Mouse (Mus musculus) T-helper 1 cell (primary cell): ENCODE data around the gene Rnf126.
"Not testable (repeated sequence)": the region's sequence is repeated elsewhere in the genome, so short reads cannot be mapped to it uniquely, and the experiment has no call there.

Experiments used
- in situ Hi-C: fragments of 300-600 bp; cut with MboI, MseI; formaldehyde crosslinking; loops from one replicate; pipeline ENCODE4 v1.15.1; 2025; ENCODE audit warnings: high pct_unique_total_duplicates

Gene Rnf126

DNA sequence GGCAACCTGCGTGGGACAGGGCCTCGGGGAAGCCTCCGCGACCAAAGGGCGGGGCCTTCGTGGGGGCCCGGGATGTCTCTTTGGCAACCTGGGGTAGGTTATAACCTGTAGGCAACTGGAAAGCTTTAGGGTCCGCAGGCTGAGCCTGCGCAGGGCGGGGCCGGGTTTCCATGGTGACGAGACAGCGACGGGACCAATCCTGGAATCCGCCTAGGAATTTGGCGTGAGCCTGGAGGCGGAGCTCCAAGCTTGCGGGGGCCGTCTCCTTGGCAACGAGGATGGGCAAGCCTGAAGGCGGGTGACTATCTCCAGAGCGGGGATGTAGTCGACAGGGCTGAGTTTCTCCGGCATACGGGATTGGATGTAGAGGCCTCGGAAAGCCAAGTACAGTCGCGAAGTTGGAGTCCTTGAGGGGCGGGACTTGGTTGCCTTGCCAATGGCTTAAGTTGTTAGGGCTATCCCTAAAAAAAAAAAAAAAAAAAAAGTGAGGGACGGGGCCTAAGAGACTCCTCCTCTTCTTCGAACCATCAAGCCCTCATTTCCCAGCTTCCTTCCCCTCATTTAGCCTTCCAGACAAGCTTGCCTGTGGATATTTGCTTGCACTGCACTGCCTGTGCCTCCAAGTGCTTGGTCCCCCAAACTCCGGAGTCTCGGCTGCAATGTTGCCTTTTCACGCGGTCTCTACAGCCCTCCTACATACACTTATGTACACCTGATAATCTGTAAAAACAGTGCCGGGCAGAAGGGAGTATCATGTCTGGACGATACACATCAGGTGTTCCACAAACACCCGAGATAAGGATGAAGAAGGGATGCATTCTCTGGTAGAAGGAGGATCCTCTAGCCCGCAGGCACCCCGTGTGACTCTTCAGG lies 856 bp upstream of the Rnf126 start:
- in situ Hi-C loops, result no loop called here

DNA sequence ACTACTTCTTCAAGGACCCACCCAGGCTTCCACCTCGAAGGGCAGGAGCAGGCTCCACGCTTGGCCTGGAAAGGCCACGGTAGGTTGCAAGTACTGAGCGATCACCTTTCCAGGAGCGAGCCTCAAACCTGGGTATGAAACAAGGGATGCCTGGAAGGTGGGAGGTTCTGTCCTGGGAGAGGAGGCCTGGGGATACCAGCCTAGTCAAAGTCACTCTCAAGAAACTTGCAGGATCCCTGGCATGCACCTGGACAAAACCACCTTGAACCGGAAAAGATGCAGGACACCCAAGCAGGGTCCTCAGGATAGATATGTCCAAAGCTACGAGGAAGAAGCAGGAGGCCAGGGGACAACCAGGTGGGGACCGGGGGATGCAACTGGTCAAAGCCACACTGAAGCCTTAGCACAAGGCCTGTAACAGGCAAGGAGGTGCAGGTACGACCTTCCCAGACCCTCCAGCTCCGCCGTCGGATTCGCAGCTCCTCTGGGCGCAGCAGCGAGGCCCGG lies 698 bp downstream of the Rnf126 start:
- in situ Hi-C loops, result no loop called here

DNA sequence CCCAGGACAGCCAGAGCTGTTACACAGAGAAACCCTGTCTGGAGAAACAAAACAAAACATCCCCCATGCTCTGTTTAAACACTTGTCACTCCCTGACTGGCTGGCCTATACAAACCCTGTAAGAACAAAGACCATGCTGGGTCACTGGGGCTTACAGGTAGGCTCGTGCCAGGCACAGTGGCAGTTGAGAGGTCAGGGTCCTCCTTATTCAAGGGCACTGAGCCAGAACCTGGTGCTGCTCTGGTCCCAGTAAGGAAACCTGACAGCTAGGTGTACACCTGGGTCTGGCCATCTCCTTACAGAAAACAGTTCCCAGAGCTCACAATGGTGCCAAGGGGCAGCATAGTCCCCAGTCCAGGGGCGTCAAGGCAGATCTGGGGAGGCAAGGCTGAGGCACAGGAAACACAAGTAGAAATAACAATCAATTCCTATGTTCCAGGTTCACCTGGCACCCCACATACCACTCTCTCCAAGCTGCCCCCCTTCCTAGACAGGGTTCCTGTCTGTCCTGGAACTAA lies 1.5 kb downstream of the Rnf126 start:
- in situ Hi-C loops, result no loop called here

DNA sequence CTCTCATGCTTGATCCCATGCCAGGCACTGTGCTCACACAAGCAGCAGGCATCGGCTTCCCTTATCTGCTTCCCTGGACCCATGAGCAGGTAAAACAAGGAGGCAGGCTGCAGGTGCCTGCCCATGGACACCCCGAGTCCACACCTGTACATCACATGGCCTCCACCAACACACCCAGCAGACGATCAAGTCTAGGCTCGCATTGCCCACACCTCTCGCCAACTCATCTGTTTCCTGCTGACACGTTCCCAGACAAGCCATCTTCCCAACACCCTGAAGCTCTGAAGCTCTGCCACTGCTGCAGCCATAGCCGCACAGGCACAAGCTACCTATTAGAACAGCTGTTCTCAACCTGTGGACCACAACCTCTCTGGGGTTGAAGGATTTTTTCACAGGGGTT lies 2.5 kb downstream of the Rnf126 start:
- in situ Hi-C loops, result no loop called here

DNA sequence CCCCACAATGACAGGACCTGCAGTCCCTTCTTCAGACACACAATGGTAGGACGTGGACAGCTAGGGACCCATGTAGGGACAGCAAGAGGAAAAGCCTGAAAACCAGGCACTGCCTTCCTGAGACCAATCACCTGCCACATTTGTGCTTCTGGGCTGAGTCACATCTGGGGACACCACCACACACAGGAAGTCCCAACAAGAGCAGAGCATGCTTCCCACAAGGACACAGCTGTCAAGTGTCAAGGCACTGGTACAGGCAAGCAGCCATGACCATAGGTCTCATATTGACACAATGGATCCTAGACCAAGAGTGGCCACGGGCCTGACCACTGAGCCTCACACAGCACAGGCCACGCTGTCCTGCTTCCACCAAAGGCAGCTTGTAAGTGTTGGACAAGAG lies 3.9 kb downstream of the Rnf126 start:
- in situ Hi-C loops, result no loop called here

DNA sequence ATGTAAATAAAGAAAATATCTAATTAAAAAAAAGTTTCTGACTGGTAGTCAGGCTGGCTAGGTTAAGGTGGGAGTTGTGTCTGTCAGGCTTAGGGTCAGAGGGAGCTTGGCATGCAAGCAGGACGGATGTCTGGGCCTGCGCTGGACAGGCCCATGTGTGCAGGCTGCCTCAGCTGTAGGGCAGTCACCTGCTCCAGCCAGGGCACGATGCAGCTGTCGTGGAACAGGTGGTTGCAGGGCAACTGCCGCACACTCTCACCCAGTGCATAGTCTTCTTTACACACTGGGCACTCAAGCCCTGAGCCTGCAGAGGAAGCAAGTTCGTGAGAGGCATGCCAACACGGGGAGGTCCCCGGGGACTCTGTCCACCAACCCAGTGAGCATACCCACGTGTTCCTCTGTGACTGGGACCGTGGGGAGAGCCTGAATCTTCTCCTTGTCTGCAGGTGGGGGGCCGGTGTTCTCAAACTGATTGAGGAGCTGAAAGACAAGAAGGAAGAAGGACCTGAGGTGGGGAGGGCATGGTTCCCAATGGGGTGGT lies 6.1 kb downstream of the Rnf126 start:
- in situ Hi-C loops, result no loop called here

DNA sequence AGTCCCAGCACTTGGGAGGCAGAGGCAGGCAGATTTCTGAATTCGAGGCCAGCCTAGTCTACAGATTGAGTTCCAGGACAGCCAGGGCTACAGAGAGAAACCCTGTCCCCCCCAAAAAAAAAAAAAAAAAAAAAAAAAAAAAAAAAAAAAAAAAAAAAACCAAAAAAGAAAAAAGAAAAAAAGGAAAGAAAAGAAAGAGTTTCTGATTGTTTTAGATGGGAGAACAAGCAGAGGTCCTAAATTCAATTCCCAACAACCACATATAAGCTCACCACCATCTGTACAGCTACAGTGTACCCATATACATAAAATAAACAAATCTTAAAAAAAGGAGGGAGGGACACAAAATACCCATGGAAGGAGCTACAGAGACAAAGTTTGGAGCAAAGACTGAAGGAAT lies 7.1 kb downstream of the Rnf126 start:
- in situ Hi-C loops, result not testable (repeated sequence)

DNA sequence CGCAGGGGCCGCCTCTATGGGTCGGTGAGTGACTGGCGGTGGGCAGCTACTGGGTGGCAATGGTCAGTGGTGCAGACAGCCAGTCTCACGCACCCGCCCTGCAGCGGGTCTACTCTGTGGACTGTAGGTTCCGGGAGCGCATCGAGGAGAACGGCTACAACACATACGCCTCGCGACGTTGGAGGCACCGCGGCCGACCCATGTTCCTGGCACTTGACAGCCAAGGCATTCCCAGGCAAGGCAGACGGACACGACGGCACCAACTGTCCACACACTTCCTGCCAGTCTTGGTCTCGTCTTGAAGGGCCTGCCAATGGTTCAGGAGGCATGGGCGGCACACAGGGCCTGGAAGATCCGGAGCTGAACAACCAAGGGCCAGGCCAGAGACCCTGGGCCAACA lies 10.1 kb downstream of the Rnf126 start:
- in situ Hi-C loops, result no loop called here

DNA sequence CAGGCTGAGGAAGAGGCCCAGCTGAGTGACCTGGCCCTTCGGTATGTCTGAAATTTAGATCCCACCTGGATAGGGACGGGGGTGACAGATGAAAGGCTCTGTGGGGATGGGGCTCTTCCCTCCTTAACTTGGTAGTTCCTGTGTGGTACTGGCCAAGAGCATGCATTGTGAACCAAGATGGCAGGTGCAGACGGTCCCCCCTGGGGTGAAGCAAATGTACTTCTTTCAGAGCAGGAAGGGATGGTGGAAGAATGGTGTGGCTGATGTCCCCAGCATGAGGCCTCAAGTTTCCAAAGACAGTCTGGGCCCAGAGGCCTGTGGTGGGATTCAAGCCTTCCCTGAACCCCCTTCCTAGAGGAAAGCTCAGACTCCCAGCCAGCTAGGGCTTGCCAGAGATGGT lies 10.9 kb downstream of the Rnf126 start:
- in situ Hi-C loops, result no loop called here

DNA sequence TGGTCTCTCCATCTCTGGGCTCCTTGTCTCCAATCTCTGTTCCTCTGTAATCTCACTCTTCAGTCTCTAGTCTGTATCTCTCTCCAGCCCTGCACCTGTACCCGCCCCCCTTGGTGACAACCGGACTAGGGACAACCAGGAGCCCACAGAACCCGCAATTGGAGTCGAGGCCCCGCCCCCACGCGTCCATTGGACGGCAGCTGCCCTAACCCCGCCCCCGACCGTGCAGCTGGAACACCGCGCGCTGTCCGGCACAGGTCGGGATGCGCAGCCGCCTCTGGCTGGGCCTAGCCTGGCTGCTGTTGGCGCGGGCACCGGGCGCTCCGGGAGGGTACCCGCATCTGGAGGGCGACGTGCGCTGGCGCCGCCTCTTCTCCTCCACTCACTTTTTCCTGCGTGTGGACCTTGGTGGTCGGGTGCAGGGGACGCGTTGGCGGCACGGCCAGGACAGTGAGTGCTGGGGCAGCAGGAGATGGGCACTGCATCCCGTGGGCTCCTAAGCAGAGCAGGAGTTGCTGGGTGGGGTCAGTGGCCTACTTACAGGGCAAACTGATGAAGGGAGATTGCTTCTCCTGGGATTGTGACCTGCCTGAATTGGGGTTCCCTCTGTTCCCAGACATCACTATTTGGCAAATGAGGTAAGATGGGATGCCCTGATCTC lies 11.8 kb downstream of the Rnf126 start, which contains the start of gene Fgf22:
Gene Fgf22, plus strand, starts transcription at position 221 of the 661 bp plus-strand sequence.
- in situ Hi-C loops, result no loop called here

DNA sequence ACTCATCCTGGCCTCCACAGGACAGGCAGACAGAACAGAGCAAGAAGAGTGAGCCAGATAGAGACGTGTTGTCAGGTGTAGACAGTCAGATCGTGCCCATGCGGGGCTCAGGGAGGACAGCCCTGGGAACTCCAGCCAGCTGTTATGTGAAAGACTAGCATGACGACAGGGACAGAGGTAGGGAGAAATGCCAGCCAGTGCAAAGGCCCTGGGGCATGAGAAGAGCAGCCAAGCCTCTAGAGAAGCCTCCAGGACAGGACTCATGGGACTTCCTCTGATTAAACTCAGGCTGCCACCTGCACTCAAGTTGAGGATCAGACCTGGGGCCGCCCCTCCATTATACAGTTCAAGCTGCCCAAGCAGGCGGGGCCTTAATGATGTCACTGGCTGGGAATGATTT lies 18.3 kb downstream of the Rnf126 start:
- in situ Hi-C loops, result no loop called here

DNA sequence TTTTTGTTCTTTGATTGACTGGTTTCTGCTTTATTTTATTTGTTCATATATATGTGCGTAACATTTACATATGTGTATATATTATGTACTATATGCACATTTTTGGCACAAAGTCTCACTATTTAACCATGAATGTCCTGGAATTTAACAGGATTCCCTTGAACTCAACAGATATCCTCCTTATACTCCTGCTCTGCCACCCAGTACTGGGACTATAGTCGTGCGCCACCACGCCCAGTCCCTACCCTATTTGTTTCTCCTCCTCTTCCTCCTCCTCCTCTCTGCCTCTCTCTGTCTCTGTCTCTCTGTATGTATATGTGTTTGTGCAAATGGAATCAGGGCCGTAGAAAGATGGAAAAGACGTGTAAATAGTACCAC lies 20.0 kb downstream of the Rnf126 start:
- in situ Hi-C loops, result no loop called here

DNA sequence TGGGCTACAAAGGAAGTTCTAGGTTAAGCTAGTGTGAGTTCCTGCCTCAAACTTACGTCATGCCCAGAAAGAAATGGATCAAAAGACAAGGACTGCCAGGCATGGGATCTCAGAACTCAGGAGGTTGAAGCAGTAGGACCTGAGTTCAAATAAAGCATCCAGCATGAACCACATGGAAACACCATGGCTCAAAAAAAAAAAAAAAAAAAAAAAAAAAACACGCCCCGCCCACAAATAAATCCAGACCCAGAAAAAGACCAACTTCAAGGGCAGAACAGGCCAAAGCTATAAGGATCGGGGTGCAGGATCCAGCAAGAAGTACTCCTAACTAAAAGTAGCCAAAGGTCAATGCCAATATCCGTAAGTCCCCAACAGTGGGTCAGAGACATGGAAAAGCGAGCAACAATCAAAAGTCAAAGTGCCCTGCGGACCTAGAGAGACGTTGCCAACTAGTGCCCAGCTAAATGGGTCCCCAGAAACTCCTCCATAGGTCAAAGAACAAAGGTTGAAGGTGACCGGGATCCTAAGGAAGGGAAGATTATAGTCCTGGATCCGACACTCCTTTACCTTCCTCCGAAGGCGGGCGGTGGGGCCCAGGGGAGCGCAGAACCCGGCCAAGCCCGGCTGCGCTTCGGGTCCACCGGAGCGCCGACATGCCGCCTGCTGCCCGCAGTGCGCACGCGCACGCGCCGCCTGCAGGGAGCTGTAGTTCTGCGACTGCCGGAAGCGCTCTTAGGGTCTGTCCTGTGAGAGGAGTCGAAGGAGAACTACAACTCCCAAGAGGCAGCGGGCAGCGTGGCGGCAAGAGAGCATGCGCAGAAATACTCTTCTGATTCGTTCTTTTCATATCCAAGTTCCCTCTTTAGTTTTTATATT lies 20.6 kb downstream of the Rnf126 start, which contains the start of gene Polrmt:
Gene Polrmt, minus strand, starts transcription at position 684 of the 876 bp plus-strand sequence.
- in situ Hi-C loops, result no loop called here

DNA sequence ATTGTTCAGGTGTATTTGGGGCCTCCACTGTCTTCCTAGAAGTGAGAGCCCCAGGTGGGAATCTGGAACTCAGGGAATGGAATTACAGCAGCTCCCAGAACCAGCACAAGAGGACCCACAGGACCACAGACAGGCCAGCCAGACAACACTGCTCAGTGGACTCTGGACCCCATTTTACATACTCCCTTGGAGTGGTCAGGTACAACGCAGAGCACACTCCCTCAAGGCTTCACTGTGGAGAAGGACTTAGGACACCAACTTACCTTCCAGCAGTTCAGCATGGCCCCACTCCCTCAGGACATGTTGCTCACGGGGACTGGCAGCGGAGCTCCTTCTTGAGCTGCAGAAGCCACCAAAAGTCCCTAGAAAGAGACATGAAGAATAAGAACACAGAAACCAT lies 21.3 kb downstream of the Rnf126 start:
- in situ Hi-C loops, result no loop called here

DNA sequence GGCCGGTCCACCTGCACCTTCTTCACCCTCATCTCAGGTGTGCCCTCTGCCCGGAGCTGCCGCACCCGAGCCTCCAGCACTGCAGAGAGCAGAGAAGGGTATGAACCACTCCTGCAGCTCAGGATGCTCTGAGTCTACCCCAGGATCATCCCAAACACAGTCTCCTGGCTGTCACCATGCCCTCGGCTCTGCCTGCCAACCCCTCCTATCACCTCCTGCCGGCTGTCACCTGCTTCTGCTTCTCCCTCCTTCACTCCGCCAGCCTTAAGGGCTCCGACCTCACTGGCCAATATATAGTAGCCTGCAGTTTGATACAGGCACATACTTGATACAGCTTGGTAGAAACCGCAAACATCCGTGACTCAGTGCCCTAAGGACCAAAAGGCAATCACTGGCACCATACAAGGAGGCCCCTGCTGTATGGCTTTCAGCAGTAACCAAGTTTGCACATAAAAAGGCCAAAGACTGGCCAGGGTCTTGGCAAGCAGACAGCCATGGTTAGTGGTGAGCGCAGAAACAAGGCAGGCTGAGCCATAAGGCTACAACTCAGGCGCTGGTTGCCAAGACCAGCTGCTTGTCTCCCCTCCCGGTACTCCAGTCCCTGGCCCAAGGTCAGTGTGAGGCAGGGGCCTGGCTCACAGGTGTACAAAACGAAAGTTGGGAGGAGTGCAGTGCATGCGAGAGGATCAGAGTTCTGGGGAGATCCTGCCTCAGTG lies 22.9 kb downstream of the Rnf126 start:
- in situ Hi-C loops, result no loop called here

DNA sequence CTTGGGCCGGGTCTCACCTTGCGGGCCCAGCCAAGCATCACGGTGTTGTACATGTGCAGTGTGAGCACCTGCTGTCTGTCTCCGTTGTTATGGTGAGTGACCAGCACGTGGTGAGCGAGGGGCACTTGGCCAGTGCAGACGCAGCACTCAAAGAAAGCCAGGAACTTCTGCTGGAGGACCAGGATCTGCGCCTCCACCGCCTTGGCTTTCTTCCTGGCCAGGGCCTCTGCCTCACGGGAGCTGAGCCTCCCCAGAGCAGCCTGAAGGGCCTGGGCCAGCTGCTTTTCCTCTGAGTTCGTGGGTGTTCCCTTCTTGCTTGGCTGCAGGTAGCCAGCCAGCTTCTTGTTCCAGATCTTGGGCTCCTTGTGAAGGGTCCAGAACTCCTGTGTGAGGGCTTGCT lies 23.6 kb downstream of the Rnf126 start:
- in situ Hi-C loops, result no loop called here

DNA sequence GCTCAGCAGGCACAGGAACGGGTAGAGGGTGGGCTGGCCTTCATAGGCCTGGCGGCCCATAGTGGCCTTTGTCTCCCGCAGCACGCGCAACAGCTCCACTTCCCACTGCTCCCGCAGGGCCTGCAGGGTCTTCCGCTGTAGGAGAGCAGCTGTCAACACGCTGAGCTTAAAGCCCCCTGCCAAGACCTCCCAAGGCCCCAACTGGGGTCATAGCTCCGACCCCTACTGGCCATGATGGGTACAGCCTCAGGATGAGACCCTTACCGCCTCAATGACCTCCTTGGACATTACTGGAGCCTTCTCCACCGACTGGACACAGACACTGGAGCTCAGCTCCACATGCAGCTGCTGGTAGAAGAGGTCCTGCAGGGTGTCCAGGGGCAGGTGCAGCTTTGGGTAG lies 25.9 kb downstream of the Rnf126 start:
- in situ Hi-C loops, result no loop called here

DNA sequence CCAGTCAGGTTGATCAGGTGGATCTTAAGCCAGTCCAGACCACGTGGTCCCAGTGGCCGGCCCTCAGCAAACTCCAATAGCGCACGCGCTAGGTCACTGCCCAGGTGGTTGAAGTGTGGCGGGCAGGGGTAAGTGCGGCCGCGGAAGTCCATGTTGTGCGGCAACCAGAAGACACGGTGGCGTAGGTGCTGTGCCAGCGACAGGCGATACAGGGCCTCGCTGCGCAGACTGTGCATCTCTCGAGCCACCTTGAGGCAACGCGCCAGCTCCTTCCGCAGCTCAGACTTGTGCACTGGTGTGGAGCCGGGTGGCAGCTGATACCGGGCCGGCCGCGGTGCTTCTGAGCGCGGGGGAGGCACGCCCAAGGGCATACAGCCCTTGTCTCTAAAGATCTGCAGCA lies 27.5 kb downstream of the Rnf126 start:
- in situ Hi-C loops, result no loop called here

DNA sequence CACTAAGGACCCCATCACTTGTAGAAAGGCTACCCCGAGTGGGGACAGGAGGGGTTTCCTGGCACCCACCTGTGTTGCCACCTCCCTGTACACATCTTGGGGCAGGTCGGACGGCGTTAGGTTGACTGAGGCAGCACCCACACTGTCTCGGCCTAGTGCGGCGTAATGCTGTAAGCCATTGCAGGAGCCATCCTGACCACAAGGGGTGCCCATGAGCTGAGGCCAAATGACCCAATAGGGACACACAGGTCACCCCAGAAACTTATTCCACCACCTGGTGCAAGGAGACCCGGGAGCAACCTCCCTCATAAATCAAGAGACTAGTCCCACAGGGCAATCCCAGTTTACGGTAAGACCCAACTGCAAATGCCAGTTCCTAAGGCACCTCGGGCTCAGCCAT lies 28.5 kb downstream of the Rnf126 start:
- in situ Hi-C loops, result no loop called here

DNA sequence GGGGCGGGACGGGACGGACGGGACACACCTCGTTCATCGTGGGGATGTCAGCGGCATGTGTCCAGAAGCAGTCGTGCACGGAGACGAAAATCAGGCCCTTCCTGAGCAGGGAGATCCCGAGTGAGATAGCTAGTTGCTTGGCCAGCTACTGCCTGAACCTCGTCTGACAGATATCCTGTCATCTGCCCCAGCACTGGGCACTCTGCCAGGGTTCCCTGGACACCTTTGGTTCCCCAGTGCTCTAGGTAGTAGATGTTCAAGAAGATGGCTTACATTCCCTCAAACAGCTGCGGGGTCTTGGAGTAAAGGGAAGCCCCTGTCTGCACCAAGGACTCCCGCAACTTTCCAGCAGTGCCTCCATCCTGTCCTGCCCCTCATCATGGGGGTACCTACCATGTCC lies 30.0 kb downstream of the Rnf126 start:
- in situ Hi-C loops, result no loop called here

DNA sequence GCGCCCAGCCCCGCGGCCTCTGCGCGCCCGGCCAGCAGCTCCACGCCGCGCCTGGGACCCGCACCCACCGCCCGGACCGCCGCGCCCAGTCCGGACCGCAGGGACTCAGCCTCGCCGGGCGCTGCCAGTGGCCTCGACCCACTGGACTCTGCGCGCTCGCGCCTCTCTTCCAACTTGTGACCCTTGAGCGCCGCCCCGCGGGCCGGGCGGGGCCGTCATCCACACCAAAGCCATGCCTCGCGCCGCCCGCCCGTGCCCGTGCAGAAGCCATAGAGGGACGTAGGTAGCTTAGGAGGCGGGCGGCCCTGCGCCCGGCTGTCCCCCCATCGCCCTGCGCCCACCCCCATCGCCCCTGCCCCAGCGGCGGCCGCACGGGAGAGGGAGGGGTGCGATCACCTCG lies 31.4 kb downstream of the Rnf126 start:
- in situ Hi-C loops, result no loop called here
